19 mouse cellular contexts compared by ENCODE assay signal in genomic region chr8:11415089-11415488, GRCm38 (mm10).
DNase-seq lines count a peak whose midpoint lies in the region; ATAC-seq and TF ChIP-seq lines count a peak whose summit lies in the region.
"Had no signal": no experiment of that assay in that cellular context is flagged by ENCODE, and none has a peak within 500 bp of the region (broad histone marks: within the 10 kb centered on the region; RNA-seq: fewer than 3 reads in every experiment).

No protein-coding gene starts in this region.

- ATAC-seq in forebrain, embryonic 14.5 days, result no peak
- no peak for ATAC-seq in forebrain, embryonic 16.5 days
- ATAC-seq in liver, postnatal 0 days, result no peak

- no peak overlapping the region for H3K4me3 ChIP-seq in forebrain, embryonic 14.5 days (ENCODE audit: low read depth, low read length)
- H3K4me3 ChIP-seq in forebrain, embryonic 16.5 days (replicated peaks; ENCODE audit: low read length), result no peak overlapping the region
- H3K4me3 ChIP-seq in liver, postnatal 0 days (ENCODE audit: low read depth, low read length), result no peak overlapping the region
- no peak overlapping the region for H3K4me3 ChIP-seq in MEL (ENCODE audit: control insufficient read depth in 1 of 2, insufficient read depth in 1 of 2, low read depth in 2 of 2, low read length in 2 of 2)
- H3K4me3 ChIP-seq: embryonic facial prominence, embryonic 10.5 days; heart, embryonic 15.5 days; hindbrain, embryonic 13.5 days; megakaryocyte, embryonic 14.5 days; neural tube, embryonic 12.5 days had no signal

- no peak for TF ChIP-seq POLR2A in MEL (IDR thresholded peaks at IDR 0.05; ENCODE audit: control insufficient read depth in 1 of 2, insufficient read depth in 1 of 2, low read depth in 1 of 2, low read length in 2 of 2, poor library complexity in 1 of 2)

- peak; percentile 40; the same call in 1 of the 2 replicates for TF ChIP-seq CTCF in liver, postnatal 0 days (IDR thresholded peaks at IDR 0.05; ENCODE audit: low read depth)
- peak in 1 of 3 experiments; percentile 47; a peak in 3 of 6 replicates for TF ChIP-seq CTCF in MEL (IDR thresholded peaks at IDR 0.05 in 2 of 3, conservative IDR thresholded peaks at IDR 0.05 in 1 of 3; ENCODE audit: control insufficient read depth in 1 of 3, insufficient read depth in 1 of 3, low read depth in 2 of 3, low read length in 3 of 3, poor library complexity in 1 of 3, severe bottlenecking in 1 of 3)

- H3K4me2 ChIP-seq in forebrain, embryonic 14.5 days (ENCODE audit: low read length), result no peak overlapping the region
- no peak overlapping the region for H3K4me2 ChIP-seq in forebrain, embryonic 16.5 days (ENCODE audit: low read length)
- H3K4me2 ChIP-seq in liver, postnatal 0 days (ENCODE audit: low read depth, low read length), result no peak overlapping the region
- H3K4me2 ChIP-seq: heart, embryonic 15.5 days; hindbrain, embryonic 13.5 days; neural tube, embryonic 12.5 days had no signal

- 84% methylated on average over 10 of the region's 10 CpGs for WGBS in forebrain, embryonic 14.5 days
- 85% methylated on average over 10 of the region's 10 CpGs for WGBS in forebrain, embryonic 16.5 days
- WGBS in liver, postnatal 0 days (ENCODE audit: insufficient replicate concordance), result 73% methylated on average over 10 of the region's 10 CpGs

- H3K79me2 ChIP-seq in MEL (ENCODE audit: control insufficient read depth, insufficient read depth, low read length, poor library complexity), result no peaks in the 10 kb centered on the region

- peaks cover 14% of the 10 kb centered on the region for H3K4me1 ChIP-seq in forebrain, embryonic 14.5 days (ENCODE audit: control insufficient read depth, insufficient read depth, low read length)
- peaks cover 32% of the 10 kb centered on the region for H3K4me1 ChIP-seq in forebrain, embryonic 16.5 days (replicated peaks; ENCODE audit: control insufficient read depth, insufficient read depth, low read length)
- H3K4me1 ChIP-seq in liver, postnatal 0 days (ENCODE audit: insufficient read depth), result no peaks in the 10 kb centered on the region
- H3K4me1 ChIP-seq in MEL (ENCODE audit: control insufficient read depth in 1 of 2, insufficient read depth in 2 of 2, low read length in 2 of 2), result peaks cover 0 to 11% of the 10 kb centered on the region in 2 experiments; a peak in 2 of 4 replicates

- DNase-seq in forebrain, embryonic 14.5 days (ENCODE audit: low spot score), result peak; percentile 60
- DNase-seq in liver, postnatal 0 days, result no peak
- DNase-seq in liver, result no peak
- peak; percentile 33 for DNase-seq in MEL (ENCODE audit: low read depth, low spot score)
- peak; percentile 42 for DNase-seq in retina, postnatal 1 day
- DNase-seq in urinary bladder, postnatal 14 days (ENCODE audit: low spot score), result no peak
- DNase-seq in adrenal gland, adult (ENCODE audit: inconsistent age in 2 of 2, low spot score in 1 of 2), result no peak
- DNase-seq: adrenal gland, postnatal 25 days; cerebellum, adult 11-12 months; kidney, adult 9 months; left cerebral cortex, postnatal 4 days; right cerebral cortex, adult 18-20 months; thymus, postnatal 14 days had no signal

- no peak overlapping the region for H3K9ac ChIP-seq in forebrain, embryonic 14.5 days (ENCODE audit: low read length)
- no peak overlapping the region for H3K9ac ChIP-seq in forebrain, embryonic 16.5 days (replicated peaks; ENCODE audit: low read depth, low read length)
- no peak overlapping the region for H3K9ac ChIP-seq in liver, postnatal 0 days (replicated peaks)
- no peak overlapping the region for H3K9ac ChIP-seq in MEL (ENCODE audit: control insufficient read depth, low read depth, low read length, poor library complexity, severe bottlenecking)
- H3K9ac ChIP-seq: heart, embryonic 15.5 days; hindbrain, embryonic 13.5 days; neural tube, embryonic 12.5 days had no signal

- no peak for TF ChIP-seq EP300 in liver, postnatal 0 days (IDR thresholded peaks at IDR 0.05; ENCODE audit: low read depth)
- TF ChIP-seq EP300 in MEL (IDR thresholded peaks at IDR 0.05; ENCODE audit: low read depth in 1 of 2, low read length in 2 of 2), result no peak

- H3K27ac ChIP-seq in forebrain, embryonic 14.5 days (ENCODE audit: low read depth, low read length), result no peak overlapping the region; the same call in 1 of the 2 replicates
- no peak overlapping the region for H3K27ac ChIP-seq in forebrain, embryonic 16.5 days (ENCODE audit: low read length)
- H3K27ac ChIP-seq in liver, postnatal 0 days (ENCODE audit: low read depth), result no peak overlapping the region
- H3K27ac ChIP-seq in MEL (ENCODE audit: control insufficient read depth, low read depth, low read length), result no peak overlapping the region
- H3K27ac ChIP-seq: embryonic facial prominence, embryonic 10.5 days; heart, embryonic 15.5 days; hindbrain, embryonic 13.5 days; neural tube, embryonic 12.5 days had no signal

- H3K9me3 ChIP-seq in forebrain, embryonic 14.5 days (replicated peaks; ENCODE audit: control insufficient read depth, low read length), result no peaks in the 10 kb centered on the region
- H3K9me3 ChIP-seq in forebrain, embryonic 16.5 days (ENCODE audit: control insufficient read depth, low read length), result no peaks in the 10 kb centered on the region
- no peaks in the 10 kb centered on the region for H3K9me3 ChIP-seq in liver, postnatal 0 days (ENCODE audit: low read length)
- no peaks in the 10 kb centered on the region for H3K9me3 ChIP-seq in MEL (replicated peaks; ENCODE audit: insufficient read depth, low read length)
- H3K9me3 ChIP-seq: embryonic facial prominence, embryonic 10.5 days; heart, embryonic 15.5 days; hindbrain, embryonic 13.5 days; megakaryocyte, embryonic 14.5 days; neural tube, embryonic 12.5 days had no signal

- H3K27me3 ChIP-seq in forebrain, embryonic 14.5 days (replicated peaks; ENCODE audit: control insufficient read depth, insufficient read depth, low read length), result no peaks in the 10 kb centered on the region
- no peaks in the 10 kb centered on the region for H3K27me3 ChIP-seq in forebrain, embryonic 16.5 days (replicated peaks; ENCODE audit: control insufficient read depth, insufficient read depth, low read length)
- H3K27me3 ChIP-seq in liver, postnatal 0 days (ENCODE audit: insufficient read depth, low read length), result no peaks in the 10 kb centered on the region
- H3K27me3 ChIP-seq in MEL (ENCODE audit: control insufficient read depth in 1 of 2, insufficient read depth in 2 of 2, low read length in 2 of 2), result no peaks in the 10 kb centered on the region
- H3K27me3 ChIP-seq: heart, embryonic 15.5 days; hindbrain, embryonic 13.5 days; neural tube, embryonic 12.5 days had no signal

- TF ChIP-seq RAD21 in MEL (IDR thresholded peaks at IDR 0.05; ENCODE audit: low read depth, low read length), result peak; percentile 38

- H3K36me3 ChIP-seq in forebrain, embryonic 14.5 days (ENCODE audit: control insufficient read depth, insufficient read depth, low read length), result no peaks in the 10 kb centered on the region
- no peaks in the 10 kb centered on the region for H3K36me3 ChIP-seq in forebrain, embryonic 16.5 days (ENCODE audit: control insufficient read depth, insufficient read depth)
- no peaks in the 10 kb centered on the region for H3K36me3 ChIP-seq in liver, postnatal 0 days (replicated peaks; ENCODE audit: insufficient read depth, low read length)
- H3K36me3 ChIP-seq in MEL (ENCODE audit: control insufficient read depth in 1 of 2, insufficient read depth in 2 of 2, low read length in 2 of 2), result no peaks in the 10 kb centered on the region
- H3K36me3 ChIP-seq: hindbrain, embryonic 13.5 days; neural tube, embryonic 12.5 days had no signal

TF ChIP-seq in MEL, 35 proteins besides CTCF, POLR2A, EP300 and RAD21:
- peak; percentile 29; the same call in 1 of the 2 replicates for TF ChIP-seq SMC3 (IDR thresholded peaks at IDR 0.05; ENCODE audit: low read depth, low read length)
- TF ChIP-seq MAZ (IDR thresholded peaks at IDR 0.05; ENCODE audit: low read depth, low read length), result no peak

Comparison
In these comparisons a context has a peak if more than half of its experiments do, and no peak if none do; other contexts are left out.
1. DNase-seq: peak in forebrain, embryonic 14.5 days (single experiment), MEL (single experiment) and retina, postnatal 1 day (single experiment); none in liver, postnatal 0 days (single experiment), liver (single experiment), urinary bladder, postnatal 14 days (single experiment) and adrenal gland, adult (0 of 2).